Mouse (Mus musculus) yolk sac, embryonic 10.5 days (tissue): Measurements from ENCODE around the gene AU022751.
A peak's percentile ranks its signal among the peaks of the same experiment; 100 is the strongest.
"Not testable (repeated sequence)": the region's sequence is repeated elsewhere in the genome, so short reads cannot be mapped to it uniquely, and the experiment has no call there.

Experiments
- DNase-seq: peaks from one replicate; pipeline ENCODE4 v3.0.0-alpha.2; 2017; ENCODE audit warnings: low spot score

AU022751 gene

DNA sequence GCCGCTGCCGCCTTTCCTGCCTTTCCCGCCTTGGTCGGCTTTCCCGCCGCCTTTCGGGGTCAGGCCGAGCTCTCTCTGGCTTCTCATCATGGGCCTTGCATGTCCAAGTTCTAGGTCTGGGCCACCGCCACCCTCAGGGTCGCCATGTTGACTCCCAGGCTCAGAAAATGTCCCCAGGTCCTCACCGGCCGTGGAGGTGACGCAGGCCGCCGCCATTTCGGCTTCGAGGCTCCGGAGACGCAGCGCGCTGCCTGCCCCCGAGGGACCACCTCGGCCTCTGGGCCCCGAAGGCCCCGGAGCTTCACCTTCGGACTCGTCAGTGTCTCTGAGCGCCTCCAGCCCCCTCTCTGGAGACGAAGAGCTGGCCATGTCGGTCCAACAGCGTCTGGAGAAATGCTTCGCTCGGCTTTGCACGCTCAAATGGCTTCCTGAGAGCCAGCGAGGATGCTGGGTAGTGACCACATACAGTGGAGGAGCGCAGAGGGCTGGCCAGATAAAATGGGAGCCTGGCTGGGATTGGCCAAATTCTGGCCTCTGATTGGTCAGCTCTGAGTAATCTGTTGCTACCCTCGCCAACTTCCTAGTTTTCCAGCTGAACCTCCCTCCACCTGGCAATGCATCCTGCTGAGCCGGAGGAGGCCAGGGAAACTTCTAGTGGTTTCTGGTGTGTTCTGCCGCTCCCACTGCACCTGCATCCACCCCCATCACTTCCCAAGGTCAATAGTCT is at the start of gene AU022751:
Gene AU022751 (minus strand): TSS at position 466 of the 727 bp plus-strand sequence.
- DNase-seq: no peak

GRCm38 (mm10) chrX:6091996-6092757 is 9.0 kb upstream of the AU022751 start:
- DNase-seq: peak; percentile 29

- DNase-seq: no peak
These were observed 8.3 kb upstream of the AU022751 start for GRCm38 (mm10) chrX:6091547-6091946.

- DNase-seq: no peak
These were observed 21.7 kb downstream of the AU022751 start for GRCm38 (mm10) chrX:6061563-6061962.

GRCm38 (mm10) chrX:6047936-6048614 is 35.1 kb downstream of the AU022751 start:
- not testable (repeated sequence) for DNase-seq

- not testable (repeated sequence) for DNase-seq
These were observed 35.9 kb downstream of the AU022751 start, which contains the start of gene Nudt11 for GRCm38 (mm10) chrX:6047066-6047935. TSS of gene Nudt11 (plus strand) at chrX:6047453.
